In genomic region chr16:30387871-30388460, GRCm38 (mm10) we compare ENCODE assay signal across 8 mouse cellular contexts. TPM values are rescaled to one million over a fixed set of nuclear protein-coding genes. Genes with fewer than 3 reads are reported as not detected.
DNase-seq lines count a peak whose midpoint lies in the region; ATAC-seq lines count a peak whose summit lies in the region.

No protein-coding gene starts in this region.

- DNase-seq in A20 (ENCODE audit: low read depth, low spot score): peak; percentile 57
- DNase-seq in adrenal gland, postnatal 10 days: peak; percentile 46
- DNase-seq in testis, postnatal 14 days (ENCODE audit: low spot score): peak; percentile 66

- peaks cover 19% of the 10 kb centered on the region for H3K4me1 ChIP-seq in embryonic facial prominence, embryonic 13.5 days
- peaks cover 30% of the 10 kb centered on the region for H3K4me1 ChIP-seq in heart, embryonic 12.5 days (replicated peaks)
- peaks cover 26% of the 10 kb centered on the region for H3K4me1 ChIP-seq in kidney, embryonic 15.5 days
- H3K4me1 ChIP-seq in liver, embryonic 16.5 days (ENCODE audit: control insufficient read depth, low read depth, low read length): peaks cover 40% of the 10 kb centered on the region
- peaks cover 11% of the 10 kb centered on the region for H3K4me1 ChIP-seq in neural tube, embryonic 14.5 days (ENCODE audit: control insufficient read depth, insufficient read depth, low read length)

- H3K4me2 ChIP-seq in embryonic facial prominence, embryonic 13.5 days: peak overlapping the region; percentile 83
- H3K4me2 ChIP-seq in heart, embryonic 12.5 days: peak overlapping the region; percentile 95
- H3K4me2 ChIP-seq in kidney, embryonic 15.5 days: peak overlapping the region; percentile 79
- H3K4me2 ChIP-seq in liver, embryonic 16.5 days (ENCODE audit: low read depth, low read length): peak overlapping the region; percentile 72
- H3K4me2 ChIP-seq in neural tube, embryonic 14.5 days (ENCODE audit: low read depth, low read length): peak overlapping the region; percentile 87

- peaks cover 7% of the 10 kb centered on the region; the same call in 1 of the 2 replicates for H3K27me3 ChIP-seq in embryonic facial prominence, embryonic 13.5 days
- H3K27me3 ChIP-seq in heart, embryonic 12.5 days (replicated peaks): no peaks in the 10 kb centered on the region
- no peaks in the 10 kb centered on the region for H3K27me3 ChIP-seq in kidney, embryonic 15.5 days
- no peaks in the 10 kb centered on the region for H3K27me3 ChIP-seq in liver, embryonic 16.5 days (ENCODE audit: control insufficient read depth, insufficient read depth, low read depth, low read length)
- no peaks in the 10 kb centered on the region for H3K27me3 ChIP-seq in neural tube, embryonic 14.5 days (ENCODE audit: control insufficient read depth, insufficient read depth, low read length)

- H3K9ac ChIP-seq in embryonic facial prominence, embryonic 13.5 days: peak overlapping the region; percentile 92
- peak overlapping the region; percentile 94 for H3K9ac ChIP-seq in heart, embryonic 12.5 days
- H3K9ac ChIP-seq in kidney, embryonic 15.5 days: peak overlapping the region; percentile 91
- peak overlapping the region; percentile 90 for H3K9ac ChIP-seq in liver, embryonic 16.5 days (ENCODE audit: low read depth, low read length)
- H3K9ac ChIP-seq in neural tube, embryonic 14.5 days (replicated peaks; ENCODE audit: low read depth, low read length): peak overlapping the region; percentile 91

- no peaks in the 10 kb centered on the region for H3K9me3 ChIP-seq in embryonic facial prominence, embryonic 13.5 days
- H3K9me3 ChIP-seq in heart, embryonic 12.5 days (replicated peaks): no peaks in the 10 kb centered on the region
- no peaks in the 10 kb centered on the region for H3K9me3 ChIP-seq in kidney, embryonic 15.5 days (replicated peaks)
- no peaks in the 10 kb centered on the region for H3K9me3 ChIP-seq in liver, embryonic 16.5 days (replicated peaks; ENCODE audit: control insufficient read depth, low read length)
- H3K9me3 ChIP-seq in neural tube, embryonic 14.5 days (ENCODE audit: control insufficient read depth, low read length): no peaks in the 10 kb centered on the region

- peak; percentile 60 for ATAC-seq in embryonic facial prominence, embryonic 13.5 days (ENCODE audit: insufficient number of reproducible peaks, insufficient read depth, low FRiP score, low TSS enrichment, low read depth)
- peak; percentile 61 for ATAC-seq in heart, embryonic 12.5 days (ENCODE audit: insufficient number of reproducible peaks, low FRiP score)
- ATAC-seq in kidney, embryonic 15.5 days (replicated peaks; ENCODE audit: low FRiP score): peak; percentile 69
- peak; percentile 53 for ATAC-seq in liver, embryonic 16.5 days (ENCODE audit: low read depth)
- ATAC-seq in neural tube, embryonic 14.5 days (ENCODE audit: low read depth): peak; percentile 79

- under 1% methylated on average over 49 of the region's 49 CpGs for WGBS in embryonic facial prominence, embryonic 13.5 days
- WGBS in heart, embryonic 12.5 days: under 1% methylated on average over 46 of the region's 49 CpGs
- WGBS in kidney, embryonic 15.5 days: under 1% methylated on average over 49 of the region's 49 CpGs
- under 1% methylated on average over 49 of the region's 49 CpGs for WGBS in liver, embryonic 16.5 days (ENCODE audit: insufficient replicate concordance)
- under 1% methylated on average over 45 of the region's 49 CpGs for WGBS in neural tube, embryonic 14.5 days

- peak overlapping the region; percentile 74; the same call in 1 of the 2 replicates for H3K27ac ChIP-seq in embryonic facial prominence, embryonic 13.5 days
- peak overlapping the region; percentile 75 for H3K27ac ChIP-seq in heart, embryonic 12.5 days (ENCODE audit: poor library complexity, severe bottlenecking)
- peak overlapping the region; percentile 90 for H3K27ac ChIP-seq in kidney, embryonic 15.5 days
- peak overlapping the region; percentile 82 for H3K27ac ChIP-seq in liver, embryonic 16.5 days (ENCODE audit: low read length)
- peak overlapping the region; percentile 76 for H3K27ac ChIP-seq in neural tube, embryonic 14.5 days (ENCODE audit: low read depth, low read length)

- peak overlapping the region; percentile 94 for H3K4me3 ChIP-seq in embryonic facial prominence, embryonic 13.5 days
- H3K4me3 ChIP-seq in heart, embryonic 12.5 days: peak overlapping the region; percentile 90
- H3K4me3 ChIP-seq in kidney, embryonic 15.5 days (replicated peaks): peak overlapping the region; percentile 90
- peak overlapping the region; percentile 91 for H3K4me3 ChIP-seq in liver, embryonic 16.5 days (ENCODE audit: low read depth, low read length)
- H3K4me3 ChIP-seq in neural tube, embryonic 14.5 days (ENCODE audit: low read depth, low read length): peak overlapping the region; percentile 95

- peaks cover 15% of the 10 kb centered on the region for H3K36me3 ChIP-seq in embryonic facial prominence, embryonic 13.5 days
- peaks cover 17% of the 10 kb centered on the region for H3K36me3 ChIP-seq in heart, embryonic 12.5 days
- peaks cover 25% of the 10 kb centered on the region for H3K36me3 ChIP-seq in kidney, embryonic 15.5 days
- H3K36me3 ChIP-seq in liver, embryonic 16.5 days (ENCODE audit: control insufficient read depth, insufficient read depth): peaks cover 3% of the 10 kb centered on the region
- H3K36me3 ChIP-seq in neural tube, embryonic 14.5 days (ENCODE audit: control insufficient read depth, insufficient read depth, low read length): no peaks in the 10 kb centered on the region

RNA-seq across cellular contexts. Expression of gene Atp13a3, which starts 17.8 kb away (rescaled TPM):
- total RNA-seq in adrenal gland, postnatal 10 days (2021): 10 to 100 TPM; 85.2 to 92.0 TPM
- 9.3 and 10.9 TPM in 2 replicates for polyA plus RNA-seq in embryonic facial prominence, embryonic 13.5 days (2015; fragmentation: Nextera tagmentation; extraction: Ambion mirVana)
- 17.6 and 17.8 TPM in 2 replicates for polyA plus RNA-seq in heart, embryonic 12.5 days (2016; fragmentation: Nextera tagmentation; extraction: Ambion mirVana)
- 12.1 and 14.0 TPM in 2 replicates for polyA plus RNA-seq in kidney, embryonic 15.5 days (2015; fragmentation: Nextera tagmentation; extraction: Ambion mirVana)
- 5.1 and 6.0 TPM in 2 replicates for polyA plus RNA-seq in liver, embryonic 16.5 days (2015; fragmentation: Nextera tagmentation; extraction: Ambion mirVana)
- polyA plus RNA-seq in neural tube, embryonic 14.5 days (2014; fragmentation: Nextera tagmentation; extraction: Ambion mirVana): 13.0 and 15.1 TPM in 2 replicates

Comparison
In these comparisons a context has a peak if more than half of its experiments do, and no peak if none do; other contexts are left out.
1. Peak in every context shown above with its lines: DNase-seq, ATAC-seq, H3K4me3 ChIP-seq and H3K27ac ChIP-seq.